Mouse (Mus musculus): ENCODE data around the gene Galnt9. TPM values are rescaled to one million over a fixed set of nuclear protein-coding genes. Genes with fewer than 3 reads are reported as not detected.

Galnt9 gene
- polyA plus RNA-seq, 1 experiment: 0.46 TPM

GRCm38 (mm10) chr5:110609425-110609824 is 65.3 kb downstream of the Galnt9 start:
- H3K27ac ChIP-seq (ENCODE audit: insufficient read depth, low read length): no peak overlapping the region
- H3K4me1 ChIP-seq (ENCODE audit: control insufficient read depth, insufficient read depth, low read length): no peaks in the 10 kb centered on the region
- TF ChIP-seq CTCF (IDR thresholded peaks at IDR 0.05; ENCODE audit: borderline replicate concordance, insufficient read depth, low read length) (no peak), POLR2A (IDR thresholded peaks at IDR 0.05; ENCODE audit: low read depth, low read length) (no peak)
- H3K4me3 ChIP-seq (ENCODE audit: insufficient read depth, low read length): no peak overlapping the region

- TF ChIP-seq CTCF (IDR thresholded peaks at IDR 0.05; ENCODE audit: borderline replicate concordance, insufficient read depth, low read length) (no peak), POLR2A (IDR thresholded peaks at IDR 0.05; ENCODE audit: low read depth, low read length) (no peak)
- Histone ChIP-seq H3K4me1 (ENCODE audit: control insufficient read depth, insufficient read depth, low read length) (no peaks in the 10 kb centered on the region), H3K27ac (ENCODE audit: insufficient read depth, low read length) (no peak overlapping the region), H3K4me3 (ENCODE audit: insufficient read depth, low read length) (no peak overlapping the region)
These were observed 65.7 kb downstream of the Galnt9 start for GRCm38 (mm10) chr5:110609868-110610267.

- no peaks in the 10 kb centered on the region for H3K4me1 ChIP-seq (ENCODE audit: control insufficient read depth, insufficient read depth, low read length)
- no peak overlapping the region for H3K4me3 ChIP-seq (ENCODE audit: insufficient read depth, low read length)
- no peak for TF ChIP-seq POLR2A (IDR thresholded peaks at IDR 0.05; ENCODE audit: low read depth, low read length)
- no peak for TF ChIP-seq CTCF (IDR thresholded peaks at IDR 0.05; ENCODE audit: borderline replicate concordance, insufficient read depth, low read length)
- H3K27ac ChIP-seq (ENCODE audit: insufficient read depth, low read length): no peak overlapping the region
These were observed 66.3 kb downstream of the Galnt9 start for GRCm38 (mm10) chr5:110610484-110610883.

- Histone ChIP-seq H3K27ac (ENCODE audit: insufficient read depth, low read length) (no peak overlapping the region), H3K4me1 (ENCODE audit: control insufficient read depth, insufficient read depth, low read length) (no peaks in the 10 kb centered on the region), H3K4me3 (ENCODE audit: insufficient read depth, low read length) (no peak overlapping the region)
- no peak for TF ChIP-seq POLR2A (IDR thresholded peaks at IDR 0.05; ENCODE audit: low read depth, low read length)
These were observed 67.4 kb downstream of the Galnt9 start for GRCm38 (mm10) chr5:110611435-110612158.

GRCm38 (mm10) chr5:110619226-110619625 is 75.1 kb downstream of the Galnt9 start:
- no peak overlapping the region for H3K27ac ChIP-seq (ENCODE audit: insufficient read depth, low read length)
- TF ChIP-seq POLR2A (IDR thresholded peaks at IDR 0.05; ENCODE audit: low read depth, low read length): no peak
- no peak for TF ChIP-seq CTCF (IDR thresholded peaks at IDR 0.05; ENCODE audit: borderline replicate concordance, insufficient read depth, low read length)
- no peak overlapping the region for H3K4me3 ChIP-seq (ENCODE audit: insufficient read depth, low read length)
- H3K4me1 ChIP-seq (ENCODE audit: control insufficient read depth, insufficient read depth, low read length): no peaks in the 10 kb centered on the region

- TF ChIP-seq CTCF (IDR thresholded peaks at IDR 0.05; ENCODE audit: borderline replicate concordance, insufficient read depth, low read length) (no peak), POLR2A (IDR thresholded peaks at IDR 0.05; ENCODE audit: low read depth, low read length) (no peak)
- Histone ChIP-seq H3K4me3 (ENCODE audit: insufficient read depth, low read length) (no peak overlapping the region), H3K27ac (ENCODE audit: insufficient read depth, low read length) (no peak overlapping the region), H3K4me1 (ENCODE audit: control insufficient read depth, insufficient read depth, low read length) (no peaks in the 10 kb centered on the region)
These were observed 80.2 kb downstream of the Galnt9 start for GRCm38 (mm10) chr5:110624319-110624718.

GRCm38 (mm10) chr5:110627351-110627750 is 83.2 kb downstream of the Galnt9 start:
- Histone ChIP-seq H3K27ac (ENCODE audit: insufficient read depth, low read length) (no peak overlapping the region), H3K4me1 (ENCODE audit: control insufficient read depth, insufficient read depth, low read length) (no peaks in the 10 kb centered on the region), H3K4me3 (ENCODE audit: insufficient read depth, low read length) (no peak overlapping the region)
- TF ChIP-seq POLR2A (IDR thresholded peaks at IDR 0.05; ENCODE audit: low read depth, low read length) (no peak), CTCF (IDR thresholded peaks at IDR 0.05; ENCODE audit: borderline replicate concordance, insufficient read depth, low read length) (no peak)

GRCm38 (mm10) chr5:110628156-110628555 is 84.0 kb downstream of the Galnt9 start:
- Histone ChIP-seq H3K27ac (ENCODE audit: insufficient read depth, low read length) (no peak overlapping the region), H3K4me1 (ENCODE audit: control insufficient read depth, insufficient read depth, low read length) (no peaks in the 10 kb centered on the region), H3K4me3 (ENCODE audit: insufficient read depth, low read length) (no peak overlapping the region)
- TF ChIP-seq CTCF (IDR thresholded peaks at IDR 0.05; ENCODE audit: borderline replicate concordance, insufficient read depth, low read length): no peak

GRCm38 (mm10) chr5:110629525-110630120 is 85.5 kb downstream of the Galnt9 start:
- TF ChIP-seq CTCF (IDR thresholded peaks at IDR 0.05; ENCODE audit: borderline replicate concordance, insufficient read depth, low read length) (no peak), POLR2A (IDR thresholded peaks at IDR 0.05; ENCODE audit: low read depth, low read length) (no peak)
- no peak overlapping the region for H3K27ac ChIP-seq (ENCODE audit: insufficient read depth, low read length)
- H3K4me1 ChIP-seq (ENCODE audit: control insufficient read depth, insufficient read depth, low read length): no peaks in the 10 kb centered on the region
- no peak overlapping the region for H3K4me3 ChIP-seq (ENCODE audit: insufficient read depth, low read length)

- Histone ChIP-seq H3K27ac (ENCODE audit: insufficient read depth, low read length) (no peak overlapping the region), H3K4me1 (ENCODE audit: control insufficient read depth, insufficient read depth, low read length) (no peaks in the 10 kb centered on the region), H3K4me3 (ENCODE audit: insufficient read depth, low read length) (no peak overlapping the region)
- TF ChIP-seq POLR2A (IDR thresholded peaks at IDR 0.05; ENCODE audit: low read depth, low read length) (no peak), CTCF (IDR thresholded peaks at IDR 0.05; ENCODE audit: borderline replicate concordance, insufficient read depth, low read length) (no peak)
These were observed 92.0 kb downstream of the Galnt9 start for GRCm38 (mm10) chr5:110635951-110636707.
